Mouse (Mus musculus): Measurements from ENCODE around the gene Nectin2. TPM values are rescaled to one million over a fixed set of nuclear protein-coding genes. Genes with fewer than 3 reads are reported as not detected.
A peak's percentile ranks its signal among the peaks of the same experiment; 100 is the strongest.
"Not testable (repeated sequence)": the region's sequence is repeated elsewhere in the genome, so short reads cannot be mapped to it uniquely, and the experiment has no call there.

Nectin2 gene
- total RNA-seq, 1 experiment from 2014 or later = 90.1 TPM

DNA sequence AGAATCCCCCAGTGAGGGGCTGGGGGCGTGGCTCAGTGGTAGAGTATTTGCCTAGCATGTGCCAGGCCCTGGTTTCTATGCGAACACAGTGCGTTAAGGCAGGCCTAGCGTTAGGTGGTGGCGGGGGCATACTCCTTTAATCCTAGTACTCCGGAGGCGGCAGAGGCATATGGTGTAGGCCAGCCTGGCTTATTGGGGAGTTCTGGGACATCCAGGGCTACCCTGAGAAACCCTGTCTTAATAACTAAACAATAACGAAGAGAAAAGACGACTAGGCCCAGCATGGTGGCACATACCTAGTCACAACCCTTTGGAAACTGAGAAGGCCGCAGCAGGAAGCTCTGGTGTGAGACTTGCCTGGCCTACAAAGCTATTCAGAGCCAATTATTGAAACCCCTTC is 62.2 kb downstream of the Nectin2 start:
- DNase-seq = no peak

DNA sequence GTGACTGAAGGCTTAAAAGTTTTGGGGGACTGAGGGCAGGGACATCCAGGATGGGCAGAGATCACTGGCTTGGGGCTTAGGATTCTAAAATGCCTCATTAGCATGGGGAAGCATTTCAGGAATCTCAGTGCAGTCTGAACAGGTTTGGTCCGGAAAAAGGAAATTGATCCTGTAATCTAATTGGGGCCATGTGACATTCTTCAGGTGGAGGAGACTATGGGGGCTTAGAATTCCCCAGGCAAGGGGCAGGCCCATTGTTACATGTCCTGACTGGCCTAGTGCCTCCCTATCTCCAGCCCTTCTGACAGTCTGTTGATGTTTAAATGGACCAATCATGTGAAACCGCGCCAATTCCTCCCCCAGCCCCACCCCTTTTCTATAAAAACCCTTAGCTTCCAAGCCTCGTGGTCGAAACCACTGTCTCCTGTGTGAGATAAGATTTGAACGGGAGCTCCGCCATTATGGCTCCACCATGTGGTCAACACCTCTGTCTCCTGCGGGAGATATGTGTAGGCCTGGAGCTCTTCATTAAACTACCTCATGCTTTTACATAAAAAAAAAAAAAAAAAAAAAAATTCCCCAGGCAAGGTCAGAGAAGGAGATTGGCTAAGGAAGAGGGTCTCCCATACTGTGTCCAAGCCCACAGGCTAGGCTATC is 63.2 kb downstream of the Nectin2 start:
- not testable (repeated sequence) for DNase-seq

DNA sequence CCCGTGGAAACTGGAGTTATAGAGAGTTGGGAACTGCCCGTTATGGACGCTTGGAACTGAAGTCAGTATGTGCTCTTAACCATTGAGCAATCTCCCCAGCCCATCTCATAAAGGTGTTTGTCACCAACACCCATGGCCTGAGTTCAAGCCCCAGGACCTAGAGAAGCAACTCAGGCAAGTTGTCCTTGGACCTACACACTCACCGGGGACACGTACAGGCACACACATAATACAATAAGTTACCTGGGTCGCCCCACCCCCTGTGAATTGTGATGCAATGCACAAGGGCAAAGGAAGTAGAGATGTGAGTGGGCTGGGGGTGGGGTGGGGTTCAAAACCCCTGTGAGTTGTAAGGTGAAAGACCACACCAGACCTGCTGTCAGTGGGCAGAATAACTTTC is 63.8 kb downstream of the Nectin2 start:
- DNase-seq = no peak

DNA sequence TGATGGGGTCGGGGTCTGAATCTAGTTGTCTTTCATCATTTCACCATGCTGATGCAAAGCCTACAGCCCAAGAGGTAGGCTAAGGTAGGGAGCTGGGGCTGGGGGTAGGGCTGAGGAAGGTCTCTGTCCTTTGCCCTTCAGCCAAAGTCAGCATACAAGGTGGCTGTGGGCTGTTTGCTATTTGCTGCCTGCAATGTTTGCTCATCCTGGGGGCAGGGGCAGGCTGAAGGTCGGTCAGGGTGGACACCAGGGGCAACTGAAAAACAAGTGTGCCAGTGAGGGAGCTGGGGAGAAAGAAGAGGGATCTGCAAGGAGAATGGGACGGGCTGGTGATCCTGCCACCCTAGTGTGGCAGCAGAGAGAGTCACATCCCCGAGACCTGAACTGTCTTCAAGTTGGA is 64.9 kb downstream of the Nectin2 start:
- no peak for DNase-seq

DNA sequence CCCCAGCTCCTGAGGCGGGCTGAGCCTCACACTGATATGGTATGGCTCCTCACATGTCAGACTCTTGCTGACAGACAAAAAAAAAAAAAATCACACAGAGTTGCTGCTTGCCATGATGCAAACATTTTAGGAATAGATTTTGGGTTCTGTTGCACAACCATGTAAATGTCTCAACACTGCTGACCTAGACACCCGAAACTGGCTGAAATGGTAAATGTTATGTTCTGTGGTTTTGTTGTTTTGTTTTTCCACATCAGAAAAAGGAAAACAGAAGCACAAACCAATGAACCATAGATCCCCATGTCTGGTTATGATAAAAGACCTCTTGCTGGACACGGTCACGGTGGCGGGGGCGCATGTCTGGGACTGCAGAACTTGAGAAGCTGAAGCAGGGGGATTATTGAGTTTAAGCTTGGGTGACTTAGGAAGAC is 66.5 kb downstream of the Nectin2 start:
- no peak for DNase-seq

DNA sequence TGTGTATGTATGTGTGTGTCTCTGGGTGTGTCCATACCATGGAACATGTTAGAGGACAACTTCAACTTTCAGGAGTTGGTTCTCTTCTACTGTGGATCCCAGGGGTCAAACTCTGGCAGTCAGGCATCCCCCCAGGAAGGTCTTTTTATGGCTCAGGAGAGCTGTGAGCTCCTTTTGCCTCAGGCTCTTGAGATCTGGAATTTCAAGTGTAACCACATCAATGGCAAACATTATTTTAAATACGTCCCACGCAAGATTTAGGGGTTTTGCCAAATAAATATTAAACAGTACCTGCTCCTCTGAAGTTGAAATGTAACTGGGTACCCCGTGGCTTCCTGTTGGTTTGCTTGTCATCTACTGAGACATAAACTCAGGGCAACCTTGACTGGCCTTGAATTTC is 67.3 kb downstream of the Nectin2 start:
- DNase-seq = no peak

DNA sequence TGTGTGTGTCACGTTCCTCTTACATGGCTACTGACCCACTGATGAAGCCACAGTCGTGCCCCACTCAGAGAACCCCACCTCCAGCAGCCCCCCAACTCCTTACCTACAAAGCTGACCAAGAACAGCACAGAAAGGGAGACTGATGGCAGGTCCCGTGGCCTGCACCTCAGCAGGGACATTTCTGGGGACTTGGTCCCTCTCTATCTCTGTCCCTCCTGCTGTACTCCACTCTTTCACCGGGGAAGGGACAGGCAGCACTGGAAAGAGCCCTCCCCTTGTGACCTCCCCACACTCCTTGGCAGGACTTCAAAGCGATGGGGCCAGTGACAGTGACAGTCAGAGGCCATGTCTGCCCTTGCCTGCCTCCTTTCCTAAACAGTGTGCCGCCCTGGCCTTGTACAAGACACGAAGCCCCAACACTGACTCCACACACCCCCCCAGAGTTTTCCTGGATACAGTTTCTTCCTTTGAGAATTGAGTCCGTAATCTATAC is 69.0 kb downstream of the Nectin2 start, which contains the start of the genes Gm44805 and Apoc4:
Gm44805 (minus strand) TSS at position 222 of the 493 bp plus-strand sequence.
Apoc4 (minus strand) TSS at position 278 of the 493 bp plus-strand sequence.
- peak; percentile 92 for DNase-seq

DNA sequence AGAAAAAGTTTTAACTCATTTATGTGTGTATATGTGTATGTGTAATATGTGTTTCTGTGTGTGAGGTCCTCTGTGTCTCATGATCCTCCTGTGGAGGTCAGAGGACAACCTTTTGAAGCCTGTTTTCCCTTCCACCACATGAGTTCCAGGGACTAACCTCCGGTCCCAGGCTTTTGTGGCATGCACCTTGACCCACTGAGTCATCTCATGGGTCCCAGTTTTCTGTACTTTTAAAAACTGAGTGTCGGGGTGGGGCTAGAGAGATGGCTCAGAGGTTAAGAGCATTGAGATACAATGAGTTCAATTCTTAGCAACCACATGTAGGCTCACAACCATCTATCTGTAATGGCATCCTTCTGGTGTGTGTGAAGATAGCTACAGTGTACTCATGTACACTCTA is 69.6 kb downstream of the Nectin2 start:
- DNase-seq = no peak

DNA sequence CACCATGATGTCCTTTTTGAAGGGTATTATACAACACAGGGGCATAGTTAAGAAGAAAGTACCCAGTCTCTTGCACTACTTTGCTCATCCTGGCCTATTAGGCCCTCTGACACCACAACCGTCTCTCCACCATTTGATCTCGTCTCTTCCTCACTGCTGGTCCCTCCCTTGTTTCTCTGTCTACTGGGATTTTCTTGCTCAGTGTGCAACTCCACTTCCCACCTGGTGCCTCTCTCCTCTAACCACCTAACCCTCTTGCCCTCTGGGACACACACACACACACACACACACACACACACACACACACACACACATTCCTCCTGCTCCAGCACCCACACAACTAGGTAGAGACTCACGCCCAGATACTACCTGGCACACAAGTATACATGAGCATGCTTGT is 71.4 kb downstream of the Nectin2 start:
- no peak for DNase-seq

DNA sequence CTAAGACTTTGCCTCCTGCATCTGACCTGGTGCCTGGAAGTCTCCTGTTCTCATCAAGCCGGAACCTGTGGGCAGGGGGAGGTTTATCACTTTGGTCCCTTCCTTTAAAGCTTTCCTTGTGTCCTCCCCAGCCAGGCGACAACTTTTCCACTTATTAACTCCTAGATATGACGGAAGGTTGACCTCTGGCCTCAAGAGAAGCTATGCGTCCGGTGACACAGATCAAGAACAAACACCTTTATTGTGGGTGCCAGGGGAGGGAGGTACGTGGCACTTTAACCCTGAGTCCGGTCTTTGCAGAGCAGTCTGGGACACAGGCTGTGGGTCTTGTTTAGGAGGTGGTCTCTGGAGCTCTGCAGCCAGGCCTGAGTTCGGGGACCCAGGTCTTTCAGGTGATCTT is 72.4 kb downstream of the Nectin2 start, which contains the start of gene Apoc2:
Apoc2 (minus strand) TSS at position 70 of the 400 bp plus-strand sequence.
- no peak for DNase-seq

DNA sequence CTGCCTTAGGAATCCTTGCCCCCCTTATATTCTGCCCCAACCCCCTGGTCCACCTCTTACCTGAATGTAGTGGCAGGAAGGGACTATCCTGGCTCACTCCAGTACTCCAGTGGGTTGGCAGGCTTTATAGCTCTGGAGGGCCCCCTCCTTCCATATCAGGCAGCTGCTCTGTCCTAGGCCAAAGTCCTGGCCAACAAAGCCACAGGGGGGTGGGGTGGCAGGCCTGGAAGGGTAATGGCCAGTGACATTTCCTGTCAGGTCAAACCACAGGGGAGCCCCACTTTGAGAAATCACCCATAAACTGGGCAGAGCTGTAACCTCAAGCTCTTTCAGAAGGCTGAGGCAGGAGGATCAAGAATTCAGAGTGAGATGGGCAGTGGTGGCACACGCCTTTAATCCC is 73.6 kb downstream of the Nectin2 start:
- no peak for DNase-seq

DNA sequence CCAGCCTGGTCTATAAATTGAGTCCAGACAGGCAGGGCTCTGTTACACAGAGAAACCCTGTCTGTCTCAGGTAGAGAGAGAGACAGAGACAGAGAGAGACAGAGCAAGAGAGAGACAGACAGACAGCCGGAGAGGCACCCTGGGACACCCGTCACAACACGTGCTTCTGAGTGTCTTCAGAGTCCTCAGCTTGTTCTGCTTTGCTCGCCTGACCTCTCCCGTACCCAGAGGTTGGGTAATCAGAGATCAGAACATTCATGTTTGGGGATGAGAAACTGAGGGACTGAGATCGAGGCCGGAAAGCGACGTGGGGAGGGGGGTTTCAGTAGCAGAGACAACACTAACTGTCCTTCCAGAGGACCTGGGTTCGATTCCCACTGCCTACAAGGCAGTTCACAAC is 74.5 kb downstream of the Nectin2 start:
- DNase-seq = no peak

DNA sequence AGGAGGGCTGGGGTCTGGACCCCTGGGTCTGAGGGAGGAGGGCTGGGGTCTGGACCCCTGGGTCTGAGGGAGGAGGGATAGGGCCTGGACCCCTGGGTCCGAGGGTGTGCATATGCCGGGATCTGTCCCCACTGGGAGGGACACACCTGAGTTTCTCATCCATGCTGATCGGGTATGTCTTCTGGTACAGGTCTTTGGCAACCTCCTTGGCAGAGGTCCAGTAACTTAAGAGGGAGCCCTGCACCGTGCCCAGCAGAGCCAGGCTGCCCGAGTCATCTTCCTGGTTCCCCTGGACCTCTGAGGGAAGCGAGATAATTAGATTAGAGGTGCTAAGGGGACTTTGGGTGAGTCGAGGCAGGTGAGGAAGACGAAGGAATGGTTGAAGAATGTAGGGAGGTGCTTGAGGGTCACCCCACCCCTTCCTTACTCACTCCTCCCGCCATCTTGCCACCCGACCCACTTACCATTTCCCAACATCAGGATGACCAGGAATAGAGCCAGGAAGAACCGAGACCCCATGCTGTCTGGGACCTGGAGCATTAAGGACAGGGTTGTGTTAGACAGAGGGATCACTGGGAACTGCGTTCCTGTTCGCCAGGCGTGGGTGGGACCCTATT is 77.1 kb downstream of the Nectin2 start:
- peak; percentile 29 for DNase-seq

DNA sequence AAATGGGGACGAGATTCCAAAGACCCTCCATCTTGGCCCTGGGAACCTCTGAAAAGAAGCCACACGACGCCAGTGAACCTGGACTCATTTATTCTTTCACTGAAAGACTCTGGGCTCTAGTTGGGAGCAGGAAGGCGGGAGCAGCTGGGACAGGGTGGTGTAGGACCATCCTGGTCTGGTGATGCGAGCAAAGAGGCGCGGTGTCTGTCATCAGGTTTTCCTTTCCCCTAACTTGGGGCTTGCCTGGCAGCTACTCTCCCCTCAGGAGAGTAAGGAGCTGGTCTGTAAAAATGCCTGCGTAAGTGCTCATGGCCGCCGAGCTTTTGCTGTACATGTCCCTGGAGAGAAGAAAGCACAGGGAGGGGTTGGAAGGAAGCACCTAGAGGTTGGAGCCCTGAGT is 78.8 kb downstream of the Nectin2 start:
- DNase-seq = no peak

DNA sequence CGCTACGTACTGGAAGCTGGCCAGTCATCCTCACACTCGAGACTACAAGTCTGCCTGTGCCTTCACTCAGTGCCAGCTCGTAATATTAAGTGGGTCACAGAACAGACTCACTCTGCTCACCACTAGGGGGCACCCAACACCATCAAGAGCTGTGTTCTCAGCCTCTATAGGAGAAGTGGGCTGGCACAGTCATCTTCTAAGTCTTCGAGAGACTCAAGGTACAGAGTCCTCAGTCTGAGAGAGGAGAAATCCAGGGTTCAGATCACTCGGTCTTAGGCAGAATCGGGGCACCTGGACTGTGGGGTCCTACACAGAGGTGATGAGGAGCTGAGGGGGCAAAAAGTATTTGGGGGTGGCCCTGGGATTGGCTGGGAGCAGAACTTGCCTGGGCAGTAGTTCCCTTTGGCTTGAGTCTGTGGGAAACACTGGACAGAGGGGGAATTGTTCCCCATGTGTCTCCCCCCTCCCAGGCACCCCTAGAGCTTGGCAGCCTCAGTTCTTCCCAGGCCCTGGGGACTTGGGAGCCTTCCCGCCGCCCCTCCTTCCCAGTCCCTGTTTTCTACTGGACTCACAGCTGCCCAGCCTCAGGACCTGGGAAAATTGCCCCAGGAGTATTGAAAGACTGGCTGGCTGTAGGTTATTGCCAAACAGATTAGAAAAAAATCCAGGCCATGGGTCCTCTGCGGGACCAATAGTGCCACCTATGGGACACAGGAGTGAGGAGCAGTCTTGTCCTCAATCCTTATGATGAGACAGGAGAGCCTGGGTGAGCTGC is 81.1 kb downstream of the Nectin2 start:
- DNase-seq = peak; percentile 96

DNA sequence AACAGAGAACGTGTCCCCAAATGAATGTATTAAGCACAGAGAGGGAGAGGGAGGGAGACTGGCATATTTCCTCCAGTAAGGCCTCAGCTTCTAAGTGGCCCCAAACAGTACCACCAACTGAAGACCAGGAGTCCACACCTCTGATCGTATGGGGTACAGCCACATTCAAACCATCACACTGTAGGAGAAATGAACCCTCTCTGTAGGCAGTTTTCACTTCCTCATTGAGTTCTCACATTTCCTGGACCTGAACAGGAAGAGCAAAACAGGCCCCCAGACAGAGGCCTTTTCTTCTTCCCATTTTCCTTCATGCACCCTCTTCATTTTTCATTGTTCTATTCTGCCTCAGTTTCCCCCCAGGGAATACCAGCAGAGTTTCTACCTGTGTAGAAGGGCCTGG is 82.8 kb downstream of the Nectin2 start:
- no peak for DNase-seq

DNA sequence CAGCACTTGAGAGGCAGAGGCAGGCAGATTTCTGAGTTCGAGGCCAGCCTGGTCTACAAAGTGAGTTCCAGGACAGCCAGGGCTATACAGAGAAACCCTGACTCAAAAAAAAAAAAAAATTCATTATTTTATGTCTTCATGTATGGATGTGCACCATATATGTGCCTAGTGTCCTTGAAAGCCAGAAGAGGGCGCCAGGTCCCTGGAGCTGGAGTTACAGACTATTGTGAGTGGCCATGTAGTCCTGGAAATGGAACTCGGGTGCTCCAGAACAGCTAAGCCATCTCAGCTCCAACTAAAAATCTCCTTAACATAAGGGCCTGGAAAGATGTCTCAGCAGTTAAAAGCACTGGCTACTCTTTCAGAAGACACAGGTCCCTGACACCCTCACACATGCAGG is 83.5 kb downstream of the Nectin2 start:
- peak; percentile 20 for DNase-seq

Other genes starting within 250 kb of the Nectin2 start
- gene Bloc1s3, start 242.1 kb downstream of the Nectin2 start, total RNA-seq (2021) = 6.7 and 8.6 TPM in 2 replicates
- gene Trappc6a, start 242.1 kb downstream of the Nectin2 start, total RNA-seq (2021) = 69.4 and 71.2 TPM in 2 replicates
- 0.15 and 0.83 TPM in 2 replicates for gene Nkpd1, start 232.6 kb downstream of the Nectin2 start, total RNA-seq (2021)
- 58.8 and 64.2 TPM in 2 replicates for gene Ppp1r37, start 187.4 kb downstream of the Nectin2 start, total RNA-seq (2021)
- gene Zfp296, start 173.2 kb downstream of the Nectin2 start, total RNA-seq (2021) = 0.44 and 1.1 TPM in 2 replicates
- gene Gemin7, start 172.9 kb downstream of the Nectin2 start, total RNA-seq (2021) = 59.3 and 65.4 TPM in 2 replicates
- 36.9 and 52.2 TPM in 2 replicates for gene Clasrp, start 146.0 kb downstream of the Nectin2 start, total RNA-seq (2021)
- gene Relb, start 121.0 kb downstream of the Nectin2 start, total RNA-seq (2021) = 19.3 and 26.2 TPM in 2 replicates
- 116 and 119 TPM in 2 replicates for gene Clptm1, start 85.5 kb downstream of the Nectin2 start, total RNA-seq (2021)
- gene Apoc2, start 72.5 kb downstream of the Nectin2 start, total RNA-seq (2021) = 53.4 TPM in 1 of 2 replicates, not detected in the other
- gene Gm44805, start 69.1 kb downstream of the Nectin2 start, total RNA-seq (2021) = 1.7 and 2.6 TPM in 2 replicates
- 72.2 and 240 TPM in 2 replicates for gene Apoc4, start 69.0 kb downstream of the Nectin2 start, total RNA-seq (2021)
- 845 and 1,967 TPM in 2 replicates for gene Apoc1, start 57.8 kb downstream of the Nectin2 start, total RNA-seq (2021)
- 972 and 3,675 TPM in 2 replicates for gene Apoe, start 51.3 kb downstream of the Nectin2 start, total RNA-seq (2021)
- gene Tomm40, start 35.0 kb downstream of the Nectin2 start, total RNA-seq (2021) = 136 and 145 TPM in 2 replicates
- 59.8 and 70.8 TPM in 2 replicates for gene Bcam, start 20.5 kb upstream of the Nectin2 start, total RNA-seq (2021)
- gene Cblc, start 46.3 kb upstream of the Nectin2 start, total RNA-seq (2021) = 1.4 TPM in 1 of 2 replicates, not detected in the other
- gene Bcl3, start 72.3 kb upstream of the Nectin2 start, total RNA-seq (2021) = 26.6 and 36.9 TPM in 2 replicates
- gene Gm19345, start 101.5 kb upstream of the Nectin2 start, total RNA-seq (2021) = 0.59 TPM in 1 of 2 replicates, not detected in the other
- 0.33 and 0.38 TPM in 2 replicates for gene Ceacam16, start 110.8 kb upstream of the Nectin2 start, total RNA-seq (2021)
- gene Ceacam19, start 137.5 kb upstream of the Nectin2 start, total RNA-seq (2021) = not detected in 2 replicates
- 31.0 and 34.1 TPM in 2 replicates for gene Pvr, start 170.7 kb upstream of the Nectin2 start, total RNA-seq (2021)
- gene Igsf23, start 200.3 kb upstream of the Nectin2 start, total RNA-seq (2021) = 0.41 and 0.75 TPM in 2 replicates
- not detected in 2 replicates for gene Ceacam20, start 214.9 kb upstream of the Nectin2 start, total RNA-seq (2021)
- not detected in 2 replicates for gene Nlrp9b, start 241.0 kb upstream of the Nectin2 start, total RNA-seq (2021)